Mouse (Mus musculus) cerebellum, adult 9-10 months (tissue): ENCODE data around the gene Atrnl1.

Experiments
- DNase-seq: peaks from one replicate; pipeline ENCODE4 v3.0.0; 2022

The Atrnl1 gene

GRCm38 (mm10) chr19:58084826-58085225 lies 474.0 kb downstream of the Atrnl1 start:
- no peak for DNase-seq

- DNase-seq, result no peak
Observed at GRCm38 (mm10) chr19:58086734-58087133, 475.9 kb downstream of the Atrnl1 start.

GRCm38 (mm10) chr19:58087901-58088300 lies 477.1 kb downstream of the Atrnl1 start:
- DNase-seq, result no peak

DNA sequence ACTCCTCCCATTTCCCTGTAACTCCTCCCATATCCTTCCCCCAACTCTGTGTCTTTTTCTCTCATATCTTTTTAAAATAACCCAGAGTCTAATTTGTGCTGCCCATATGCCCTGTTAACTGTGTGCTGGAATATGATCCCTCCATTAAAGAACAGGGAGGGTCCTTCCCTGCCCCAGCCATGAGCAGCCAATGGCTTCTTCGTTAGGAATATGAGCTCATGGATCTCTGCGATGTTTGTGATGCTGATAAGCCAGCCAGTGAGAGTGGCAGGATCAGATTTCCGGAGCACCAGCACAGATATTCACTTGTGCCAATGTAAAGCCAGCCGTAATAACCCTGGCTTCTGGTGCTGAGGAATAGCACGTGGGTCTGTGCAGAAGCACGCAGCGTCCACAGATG lies 477.6 kb downstream of the Atrnl1 start:
- no peak for DNase-seq

DNA sequence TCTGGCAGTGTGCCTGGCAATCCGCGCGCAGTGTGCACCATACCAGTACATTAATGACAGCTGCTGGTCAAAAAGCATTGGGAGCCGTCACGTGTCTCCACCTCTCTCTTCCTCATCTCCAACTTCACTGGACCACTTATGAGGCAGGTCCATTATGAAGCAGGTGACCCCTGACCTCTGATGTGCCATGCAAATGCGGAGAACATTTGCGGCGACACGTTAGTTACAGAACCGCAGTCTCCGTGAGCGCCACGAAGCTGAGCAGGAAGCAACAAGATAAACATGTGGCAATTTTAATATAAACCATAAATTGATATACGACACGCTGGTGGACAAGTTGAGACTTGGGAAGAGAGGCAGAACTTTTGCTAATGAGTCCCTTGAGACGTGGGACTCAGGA lies 481.1 kb downstream of the Atrnl1 start:
- DNase-seq, result no peak

GRCm38 (mm10) chr19:58094781-58095543 lies 484.1 kb downstream of the Atrnl1 start:
- no peak for DNase-seq

- no peak for DNase-seq
Observed at GRCm38 (mm10) chr19:58095776-58096175, 484.9 kb downstream of the Atrnl1 start.

- DNase-seq, result no peak
Observed at GRCm38 (mm10) chr19:58097195-58097594, 486.4 kb downstream of the Atrnl1 start.

GRCm38 (mm10) chr19:58099539-58099938 lies 488.7 kb downstream of the Atrnl1 start:
- DNase-seq, result no peak

DNA sequence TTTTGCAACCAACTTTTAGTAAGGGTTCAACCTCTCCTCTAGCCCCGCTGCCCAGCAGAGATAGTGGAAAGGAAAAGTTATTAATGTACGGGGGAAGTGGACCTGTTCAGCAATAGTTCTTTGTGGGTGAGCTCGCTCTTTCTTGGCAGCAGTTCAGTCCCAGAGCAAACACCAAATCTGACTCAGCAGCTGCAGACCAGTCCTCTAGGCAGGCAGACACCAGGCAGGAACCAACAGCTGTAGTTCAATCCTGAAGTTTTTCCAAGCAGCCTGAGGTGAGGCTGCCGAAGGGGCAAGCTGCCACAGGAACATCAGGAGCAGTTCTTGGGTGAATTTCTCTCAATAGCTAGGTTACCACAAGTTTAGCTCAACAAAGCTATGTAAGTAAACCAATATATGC lies 489.5 kb downstream of the Atrnl1 start:
- no peak for DNase-seq

GRCm38 (mm10) chr19:58104544-58104943 lies 493.7 kb downstream of the Atrnl1 start:
- DNase-seq, result no peak

- no peak for DNase-seq
Observed at GRCm38 (mm10) chr19:58107632-58108031, 496.8 kb downstream of the Atrnl1 start.

DNA sequence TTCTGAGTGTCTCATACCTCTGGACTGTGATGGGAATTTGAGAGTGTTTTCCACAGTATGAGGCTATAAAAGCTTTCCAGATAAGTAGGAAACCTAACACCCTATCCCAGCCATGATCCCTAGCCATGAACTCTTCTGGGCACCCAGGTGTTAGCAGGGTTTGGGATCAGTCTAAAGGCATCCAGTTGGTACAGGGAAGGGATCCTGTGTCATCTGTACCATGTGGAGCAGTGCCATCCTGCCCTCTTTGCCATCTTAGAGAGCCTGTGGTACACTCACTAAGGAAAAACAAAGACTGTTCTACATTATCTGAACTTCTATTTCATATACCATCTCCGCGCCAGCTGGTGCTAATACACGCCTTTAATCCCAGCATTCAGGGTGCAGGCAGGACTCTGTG lies 499.7 kb downstream of the Atrnl1 start:
- DNase-seq, result no peak

DNA sequence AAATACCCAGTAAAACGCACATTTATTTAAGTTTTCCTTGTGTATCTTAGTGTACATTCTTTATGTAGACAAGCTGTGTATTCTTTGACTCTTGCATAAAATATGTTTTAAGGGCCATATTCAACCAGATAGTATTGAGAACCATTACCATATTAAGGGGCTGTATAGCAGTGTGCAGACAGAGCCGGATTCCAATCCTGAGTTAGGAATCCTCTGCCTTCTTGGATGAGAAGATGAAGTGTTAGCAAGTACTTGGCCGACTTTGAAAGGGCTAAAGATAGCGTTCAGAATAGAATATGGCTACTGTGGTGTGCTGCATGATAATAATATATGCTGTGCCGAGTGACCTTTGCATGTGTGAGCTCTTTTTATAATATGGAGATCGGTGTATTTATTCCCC lies 500.5 kb downstream of the Atrnl1 start:
- DNase-seq, result no peak

DNA sequence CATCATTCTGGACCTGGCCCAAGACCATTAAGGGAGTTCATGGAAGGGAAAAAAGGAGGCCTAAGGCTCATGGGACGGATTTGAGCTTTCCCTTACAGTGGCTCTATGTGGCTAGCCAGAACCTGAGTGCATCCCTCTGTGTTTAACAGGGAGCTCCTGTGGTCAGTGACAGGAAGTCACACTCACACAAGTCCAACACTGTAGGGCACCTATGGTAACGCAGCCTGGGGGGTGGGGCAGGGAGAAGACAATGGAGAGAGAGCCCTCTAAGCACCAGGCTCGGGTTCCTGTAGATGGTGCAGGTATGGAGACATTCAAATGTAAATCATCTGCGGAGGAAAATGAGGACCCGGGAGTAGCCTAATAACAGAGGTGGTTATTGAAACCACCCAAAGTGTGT lies 501.3 kb downstream of the Atrnl1 start:
- no peak for DNase-seq

GRCm38 (mm10) chr19:58113092-58113731 lies 502.4 kb downstream of the Atrnl1 start:
- DNase-seq, result no peak

GRCm38 (mm10) chr19:58117595-58117994 lies 506.8 kb downstream of the Atrnl1 start:
- no peak for DNase-seq

GRCm38 (mm10) chr19:58118141-58118835 lies 507.5 kb downstream of the Atrnl1 start:
- DNase-seq, result no peak

GRCm38 (mm10) chr19:58118864-58119263 lies 508.0 kb downstream of the Atrnl1 start:
- DNase-seq, result no peak

DNA sequence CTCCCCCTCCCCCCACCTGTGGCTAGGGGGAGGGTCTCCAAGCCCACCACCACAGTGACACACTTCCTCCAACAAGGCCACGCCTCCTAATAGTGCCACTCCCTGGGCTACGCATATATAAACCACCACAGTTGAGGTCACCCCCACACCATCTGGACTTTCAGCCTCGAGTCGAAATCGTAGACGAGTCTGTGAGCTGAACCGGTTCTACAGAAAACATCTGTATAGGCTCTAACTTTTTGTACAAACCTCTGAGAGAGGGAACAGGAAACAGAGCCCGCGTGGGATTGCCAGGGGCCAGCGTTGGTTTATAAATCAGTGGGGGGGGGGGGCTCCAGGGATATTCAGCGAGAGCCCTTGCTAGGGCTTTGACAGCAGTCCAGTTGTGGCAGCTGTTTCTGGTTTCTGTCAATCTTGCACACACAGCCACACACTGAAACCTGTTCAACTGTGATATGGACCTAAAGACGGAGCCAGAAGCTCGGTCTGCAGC lies 508.9 kb downstream of the Atrnl1 start:
- DNase-seq, result no peak

DNA sequence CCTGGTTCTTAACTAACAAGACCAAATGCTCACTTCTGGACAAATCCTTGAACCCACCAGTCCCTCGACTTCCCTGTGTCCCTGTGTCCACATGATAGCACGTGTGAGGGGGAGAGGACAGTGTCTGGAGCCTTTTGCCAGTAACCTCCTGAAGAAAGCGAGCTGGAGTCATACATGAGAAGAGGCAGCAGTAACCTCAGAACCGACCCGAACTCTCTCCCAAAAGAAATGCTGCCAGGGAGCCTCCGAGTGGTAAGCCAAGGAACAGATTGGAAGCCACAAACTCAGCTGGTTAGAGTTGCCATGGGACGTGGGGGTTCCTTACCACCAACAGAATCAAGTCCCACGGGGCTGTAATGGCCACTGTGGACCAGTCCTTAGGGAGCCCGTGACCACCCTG lies 509.8 kb downstream of the Atrnl1 start:
- DNase-seq, result no peak

GRCm38 (mm10) chr19:58121628-58122027 lies 510.8 kb downstream of the Atrnl1 start:
- no peak for DNase-seq

- no peak for DNase-seq
Observed at GRCm38 (mm10) chr19:58123620-58124019, 512.8 kb downstream of the Atrnl1 start.

DNA sequence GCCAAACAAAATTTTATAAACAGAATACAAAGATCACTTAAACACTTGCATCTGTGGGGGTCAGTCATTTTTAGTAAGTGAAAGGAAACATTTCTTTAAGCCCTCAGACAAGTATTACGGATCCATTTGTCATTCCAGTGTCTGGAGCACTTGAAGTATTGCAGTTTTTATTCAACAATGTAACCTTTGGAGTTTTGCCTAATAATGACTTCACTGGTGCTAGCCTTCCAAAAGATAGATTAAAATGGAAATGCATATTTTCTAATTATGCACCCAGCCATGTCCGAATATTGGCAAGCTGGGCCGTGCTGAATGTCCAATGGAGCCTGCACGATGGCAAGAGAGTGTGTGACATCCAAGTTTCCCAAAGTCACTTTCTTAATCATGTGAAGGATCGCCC lies 513.7 kb downstream of the Atrnl1 start:
- DNase-seq, result no peak
